Mouse (Mus musculus) left cerebral cortex, postnatal 36 days (tissue): ENCODE results near the gene Adm. TPM values are rescaled to one million over a fixed set of nuclear protein-coding genes. Genes with fewer than 3 reads are reported as not detected.
"Not testable (repeated sequence)": the region's sequence is repeated elsewhere in the genome, so short reads cannot be mapped to it uniquely, and the experiment has no call there.

Source experiments
- DNase-seq, 2 experiments: peaks; one replicate each; pipeline ENCODE4 v3.0.0; 2021 to 2022; ENCODE audit warnings: low spot score in 2 of 2, mixed read lengths in 1 of 2
- intact Hi-C: fragments of 180-260 bp; cut with DNase I; formaldehyde crosslinking; loops from one replicate; pipeline ENCODE4 v1.15.1; 2025
- total RNA-seq, 2 experiments: library from RNA; stranded (reverse); gene quantifications; 2 replicates each; pipeline ENCODE4 v1.2.3; 2021

Gene Adm
- total RNA-seq, 2 experiments from 2014 or later: 2.4 to 2.9 TPM

GRCm38 (mm10) chr7:110627099-110627482 lies 370 bp upstream of the Adm start:
- intact Hi-C loops: loop anchor here (2.0 to 5.0 kb wide), 3 partner anchors 78 to 465 kb away; no protein-coding TSS in a partner anchor
- DNase-seq: no peak

- intact Hi-C loops: loop anchor here (5.0 kb wide), 2 partner anchors 196 to 466 kb away; no protein-coding TSS in a partner anchor
- no peak for DNase-seq
These were observed 776 bp downstream of the Adm start for GRCm38 (mm10) chr7:110628273-110628600.

GRCm38 (mm10) chr7:110628611-110629354 lies 1.3 kb downstream of the Adm start:
- DNase-seq: peak in 1 of 2 experiments; percentile 17
- intact Hi-C loops: loop anchor here (5.0 kb wide), 2 partner anchors 196 to 466 kb away; no protein-coding TSS in a partner anchor

GRCm38 (mm10) chr7:110629892-110630666 lies 2.6 kb downstream of the Adm start:
- intact Hi-C loops: loop anchor here (1.0 to 10.0 kb wide), 4 partner anchors 175 to 468 kb away; no protein-coding TSS in a partner anchor
- DNase-seq: peak; percentile 76 to 84

- no peak for DNase-seq
- intact Hi-C loops: loop anchor here (10.0 kb wide), 1 partner anchor 173 kb away; no protein-coding TSS in a partner anchor
These were observed 3.9 kb downstream of the Adm start for GRCm38 (mm10) chr7:110631136-110631888.

GRCm38 (mm10) chr7:110635929-110636328 lies 8.5 kb downstream of the Adm start:
- no peak for DNase-seq
- intact Hi-C loops: loop anchor here (10.0 kb wide), 1 partner anchor 169 kb away; no protein-coding TSS in a partner anchor

- intact Hi-C loops: loop anchor here (10.0 kb wide), 1 partner anchor 168 kb away; no protein-coding TSS in a partner anchor
- no peak for DNase-seq
These were observed 9.1 kb downstream of the Adm start for GRCm38 (mm10) chr7:110636559-110636958.

- intact Hi-C loops: loop anchor here (10.0 kb wide), 1 partner anchor 166 kb away; no protein-coding TSS in a partner anchor
- no peak for DNase-seq
These were observed 11.0 kb downstream of the Adm start for GRCm38 (mm10) chr7:110638305-110639110.

GRCm38 (mm10) chr7:110639291-110639915 lies 11.9 kb downstream of the Adm start:
- intact Hi-C loops: loop anchor here (10.0 kb wide), 1 partner anchor 165 kb away; no protein-coding TSS in a partner anchor
- DNase-seq: no peak

GRCm38 (mm10) chr7:110639958-110640357 lies 12.5 kb downstream of the Adm start:
- DNase-seq: not testable (repeated sequence)
- intact Hi-C loops: loop anchor here (10.0 kb wide), 1 partner anchor 165 kb away; no protein-coding TSS in a partner anchor

- intact Hi-C loops: loop anchor here (5.0 kb wide), 1 partner anchor 358 kb away; no protein-coding TSS in a partner anchor
These were observed 17.9 kb downstream of the Adm start for GRCm38 (mm10) chr7:110645311-110645710.

GRCm38 (mm10) chr7:110645859-110646258 lies 18.4 kb downstream of the Adm start:
- intact Hi-C loops: loop anchor here (5.0 kb wide), 1 partner anchor 359 kb away; no protein-coding TSS in a partner anchor
- DNase-seq: no peak

More at GRCm38 (mm10) chr7:110645311-110645710, 17.9 kb downstream of the Adm start:
- peak in 1 of 2 experiments; percentile 38 for DNase-seq

GRCm38 (mm10) chr7:110646611-110647407 lies 19.3 kb downstream of the Adm start:
- intact Hi-C loops: loop anchor here (5.0 kb wide), 1 partner anchor 360 kb away; no protein-coding TSS in a partner anchor
- DNase-seq: no peak

GRCm38 (mm10) chr7:110647559-110648454 lies 20.3 kb downstream of the Adm start:
- DNase-seq: no peak
- intact Hi-C loops: loop anchor here (5.0 kb wide), 1 partner anchor 361 kb away; no protein-coding TSS in a partner anchor

GRCm38 (mm10) chr7:110648455-110649085 lies 21.1 kb downstream of the Adm start:
- intact Hi-C loops: loop anchor here (5.0 kb wide), 1 partner anchor 361 kb away; no protein-coding TSS in a partner anchor
- DNase-seq: no peak
